Mouse (Mus musculus) 3T3-L1 (cell line): ENCODE results near the gene Echdc2.
A peak's percentile ranks its signal among the peaks of the same experiment; 100 is the strongest.
"Not testable (repeated sequence)": the region's sequence is repeated elsewhere in the genome, so short reads cannot be mapped to it uniquely, and the experiment has no call there.

Experiments used
- DNase-seq: peaks from one replicate; pipeline ENCODE4 v3.0.0-alpha.2; 2015; ENCODE audit warnings: low read depth, low spot score

Echdc2 gene

GRCm38 (mm10) chr4:108165152-108165895, at the start of gene Echdc2:
Echdc2 (plus strand) TSS chr4:108165437.
- peak; percentile 24 for DNase-seq

DNA sequence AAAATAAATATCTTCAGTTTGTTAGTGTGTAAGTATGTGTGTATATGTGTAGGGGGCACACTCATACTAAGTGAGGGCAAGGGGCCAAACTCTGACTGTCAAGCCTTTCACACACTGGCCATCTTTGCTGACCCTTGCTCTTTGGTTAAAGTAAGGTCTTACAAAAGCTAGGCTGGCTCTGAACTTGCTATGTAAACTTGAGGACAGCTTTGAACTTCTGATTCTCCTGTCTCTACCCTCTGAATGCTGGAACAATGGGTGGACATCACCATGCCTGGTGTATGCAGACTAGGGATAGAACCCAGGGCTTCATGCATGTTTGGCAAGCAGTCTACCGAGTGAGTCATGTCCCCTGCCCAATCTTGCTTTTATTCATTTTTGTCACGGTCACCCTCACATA, 48.8 kb upstream of the Echdc2 start:
- DNase-seq, result no peak

DNA sequence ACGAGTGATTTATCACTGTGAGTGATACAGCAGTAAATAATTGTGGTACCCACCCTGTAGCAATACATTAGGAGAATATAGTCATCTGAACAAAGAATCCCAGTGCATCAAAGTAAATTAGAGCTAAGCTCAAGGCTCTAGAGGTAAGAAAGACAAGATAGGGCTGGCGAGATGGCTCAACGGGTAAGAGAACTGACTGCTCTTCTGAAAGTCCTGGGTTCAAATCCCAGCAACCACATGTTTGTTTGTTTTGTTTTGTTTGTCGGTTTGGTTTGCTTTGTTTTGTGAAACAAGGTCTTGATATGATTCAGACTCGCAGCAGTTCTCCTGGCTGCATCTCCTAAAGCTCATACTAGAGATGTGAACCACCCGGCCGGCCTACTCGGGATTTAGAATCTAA, 47.7 kb upstream of the Echdc2 start:
- peak; percentile 26 for DNase-seq

DNA sequence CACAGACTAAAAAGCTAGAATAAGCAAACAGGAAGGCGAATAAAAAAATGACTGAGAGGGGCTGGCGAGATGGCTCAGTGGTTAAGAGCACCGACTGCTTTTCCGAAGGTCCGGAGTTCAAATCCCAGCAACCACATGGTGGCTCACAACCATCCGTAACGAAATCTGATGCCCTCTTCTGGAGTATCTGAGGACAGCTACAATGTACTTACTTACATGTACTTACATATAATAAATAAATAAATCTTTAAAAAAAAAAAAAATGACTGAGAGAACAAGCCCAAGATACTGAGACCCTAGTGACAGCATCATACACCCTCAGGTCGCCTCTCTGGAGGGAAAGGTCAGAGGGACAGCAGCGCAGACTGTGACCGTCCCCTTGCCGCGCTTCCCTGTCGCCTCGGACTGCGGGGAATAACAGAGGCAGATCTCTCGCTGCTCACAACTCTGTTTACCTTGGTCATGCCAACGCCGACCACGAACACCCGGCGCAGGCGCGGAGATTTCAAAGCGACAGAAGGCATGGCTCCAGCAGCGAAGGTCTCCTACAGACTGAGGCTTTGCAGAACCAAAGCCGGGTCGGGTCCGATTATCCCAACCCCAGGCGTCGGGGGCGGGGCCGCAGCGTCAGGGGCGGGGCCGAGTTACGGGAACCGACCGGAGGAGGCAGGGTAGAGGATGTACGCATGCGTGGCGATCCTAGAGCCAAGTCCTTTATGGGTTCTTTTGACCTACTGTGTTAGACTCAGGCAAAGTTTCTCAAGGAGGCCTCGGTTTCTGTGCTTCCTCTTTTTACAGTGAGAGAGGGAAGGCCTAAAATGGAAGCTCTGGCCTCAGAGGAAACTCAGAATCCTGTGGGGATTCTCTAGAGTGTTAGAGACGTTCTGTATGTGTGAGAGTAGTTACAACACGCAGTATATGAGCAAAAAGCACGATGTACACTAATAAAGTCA, 47.0 kb upstream of the Echdc2 start:
- peak; percentile 90 for DNase-seq

- no peak for DNase-seq
Measured at GRCm38 (mm10) chr4:108124104-108124503, 41.1 kb upstream of the Echdc2 start.

DNA sequence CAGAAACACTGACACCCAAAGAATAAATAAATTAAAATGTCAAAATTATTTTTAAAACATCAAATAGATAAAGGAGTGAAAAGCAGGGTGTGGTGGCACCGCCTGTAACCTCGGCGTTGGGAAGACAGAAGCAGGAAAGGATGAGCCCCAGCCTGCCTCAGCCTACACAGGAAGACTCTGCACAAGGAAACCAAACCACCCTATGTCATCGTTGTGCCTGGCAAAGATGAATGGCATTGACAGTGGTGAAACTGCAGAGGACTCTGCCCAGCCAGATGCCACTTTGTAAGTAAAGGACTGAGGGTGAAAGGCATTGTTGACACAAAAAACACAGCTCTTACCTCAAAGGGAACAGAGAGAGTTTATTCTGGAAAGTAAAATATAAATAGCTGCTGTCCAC, 39.0 kb upstream of the Echdc2 start:
- DNase-seq, result no peak

GRCm38 (mm10) chr4:108127516-108127915, 37.7 kb upstream of the Echdc2 start:
- DNase-seq, result no peak

- DNase-seq, result no peak
Measured at GRCm38 (mm10) chr4:108128339-108128738, 36.9 kb upstream of the Echdc2 start.

DNA sequence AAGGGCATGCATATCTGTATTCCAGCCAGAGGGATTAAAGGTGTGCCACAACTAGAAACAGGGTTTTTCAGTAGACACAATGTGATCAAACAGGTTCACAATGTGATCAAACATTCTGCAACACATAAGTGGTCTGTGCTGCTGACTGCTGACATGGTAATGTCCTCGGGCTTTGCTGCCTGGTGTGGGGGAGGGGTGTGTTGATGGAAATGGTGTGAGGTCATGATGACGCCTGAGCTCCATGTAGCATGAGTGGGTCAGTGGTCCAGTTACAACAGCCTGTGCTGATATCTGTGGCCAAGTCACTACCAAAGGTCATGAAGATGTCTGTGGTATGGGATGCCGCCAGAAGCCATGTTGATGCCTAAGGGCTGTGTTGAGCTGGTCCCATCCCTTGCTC, 34.8 kb upstream of the Echdc2 start:
- DNase-seq, result no peak

- DNase-seq, result no peak
Measured at GRCm38 (mm10) chr4:108136938-108137337, 28.3 kb upstream of the Echdc2 start.

DNA sequence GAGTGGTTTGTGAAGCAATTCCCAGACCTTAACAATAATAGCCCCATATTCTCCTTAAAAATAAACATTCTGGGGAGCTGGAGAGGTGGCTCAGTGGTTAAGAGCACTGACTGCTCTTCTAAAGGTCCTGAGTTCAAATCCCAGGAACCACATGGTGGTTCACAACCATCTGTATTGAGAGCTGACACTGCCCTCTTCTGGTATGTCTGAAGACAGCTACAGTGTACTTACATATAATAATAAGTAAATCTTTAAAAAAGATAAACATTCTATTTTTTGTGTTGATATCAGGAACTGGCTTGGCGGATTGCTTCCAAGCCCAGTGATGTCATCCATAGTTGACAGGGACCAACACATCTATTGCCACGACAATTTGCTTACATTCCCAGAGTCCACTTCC, 22.1 kb upstream of the Echdc2 start:
- DNase-seq, result peak; percentile 35

GRCm38 (mm10) chr4:108143778-108144177, 21.5 kb upstream of the Echdc2 start:
- no peak for DNase-seq

- DNase-seq, result no peak
Measured at GRCm38 (mm10) chr4:108144880-108145279, 20.4 kb upstream of the Echdc2 start, which contains the start of gene Scp2. Scp2 (minus strand) TSS chr4:108144998.

DNA sequence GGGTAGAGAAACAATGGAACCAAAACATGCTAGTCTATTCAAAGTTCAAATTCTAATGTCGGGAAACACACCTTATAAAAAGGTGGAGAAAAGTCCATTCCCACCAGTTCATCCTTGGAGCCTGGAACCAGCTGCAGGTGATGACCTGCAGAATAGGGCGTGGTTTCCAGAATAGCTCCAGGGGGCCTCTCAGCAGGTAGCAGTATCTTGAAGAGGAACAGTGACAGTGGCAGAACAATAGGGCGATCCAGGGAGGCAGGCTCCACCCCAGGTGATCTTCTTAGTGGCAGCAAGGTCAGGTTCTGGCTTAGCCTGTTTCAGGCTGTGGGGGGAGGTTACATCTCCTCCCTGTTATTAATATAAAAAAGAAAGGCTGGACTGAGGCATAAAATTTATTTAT, 19.7 kb upstream of the Echdc2 start:
- DNase-seq, result not testable (repeated sequence)

GRCm38 (mm10) chr4:108155141-108155540, 10.1 kb upstream of the Echdc2 start:
- DNase-seq, result not testable (repeated sequence)

DNA sequence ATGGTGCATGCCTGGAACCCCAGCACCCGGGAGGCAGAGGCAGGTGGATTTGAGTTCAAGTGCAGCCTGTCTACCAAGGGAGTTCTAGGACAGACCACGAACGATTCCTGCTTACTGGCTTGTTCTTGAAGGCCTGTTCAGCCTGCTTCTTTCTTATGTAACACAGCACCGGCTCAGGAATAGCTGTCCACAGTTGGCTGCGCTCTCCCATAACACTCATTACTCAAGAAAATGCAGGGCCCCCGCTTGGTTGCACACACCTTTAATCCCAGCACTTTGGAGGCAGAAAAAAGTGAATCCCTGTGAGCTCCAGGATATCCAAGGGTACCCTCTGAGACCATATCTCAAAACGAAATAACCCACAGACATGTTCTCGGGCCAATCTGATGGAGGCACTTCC, 3.3 kb upstream of the Echdc2 start:
- no peak for DNase-seq

GRCm38 (mm10) chr4:108163291-108163690, 1.9 kb upstream of the Echdc2 start:
- no peak for DNase-seq

DNA sequence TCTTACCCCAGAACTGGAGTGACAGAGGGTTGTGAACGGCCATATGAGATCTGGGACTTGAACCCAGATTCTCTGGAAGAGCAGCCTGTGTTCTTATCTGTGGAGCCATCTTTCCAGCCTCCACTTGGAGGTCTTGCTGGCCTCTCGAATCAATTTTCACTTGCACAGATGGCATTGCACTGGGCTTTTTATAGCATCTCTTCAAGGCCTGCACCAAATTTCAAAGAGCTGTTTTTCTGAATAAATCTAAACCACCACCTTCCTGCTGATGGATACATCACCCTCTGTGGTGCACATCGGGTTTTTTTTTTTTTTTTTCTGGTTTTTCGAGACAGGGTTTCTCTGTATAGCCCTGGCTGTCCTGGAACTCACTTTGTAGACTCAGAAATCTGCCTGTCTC, 1.6 kb downstream of the Echdc2 start:
- DNase-seq, result no peak

DNA sequence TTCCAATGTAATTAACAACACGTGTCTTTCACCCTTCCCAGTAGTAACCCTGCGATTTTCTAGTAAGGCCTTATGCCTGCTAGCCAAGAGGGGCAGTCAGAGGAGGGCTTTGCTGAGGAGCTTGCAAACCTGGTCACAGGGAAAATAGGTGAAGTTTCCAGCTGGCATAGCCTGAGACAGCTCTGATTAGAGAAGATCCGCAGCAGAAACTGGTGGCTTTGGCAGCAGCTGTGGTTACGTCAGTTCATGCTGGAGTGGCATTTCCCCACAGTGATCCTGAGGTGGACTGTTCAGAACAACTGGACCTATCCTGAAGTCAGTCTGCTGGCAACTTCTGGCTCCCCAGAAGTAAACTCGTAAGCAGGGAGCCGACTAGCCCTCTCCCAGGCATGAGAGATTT, 2.8 kb downstream of the Echdc2 start:
- no peak for DNase-seq

GRCm38 (mm10) chr4:108182278-108182677, 17.0 kb downstream of the Echdc2 start:
- DNase-seq, result no peak

GRCm38 (mm10) chr4:108192821-108193323, 27.6 kb downstream of the Echdc2 start:
- no peak for DNase-seq

- DNase-seq, result no peak
Measured at GRCm38 (mm10) chr4:108196277-108196855, 31.1 kb downstream of the Echdc2 start.
